Mouse (Mus musculus) stomach, postnatal 0 days (tissue): Measurements from ENCODE around the gene Spaar. TPM values are rescaled to one million over a fixed set of nuclear protein-coding genes. Genes with fewer than 3 reads are reported as not detected.

Experiments
- ATAC-seq: fragments of 200-750 bp; cut with Nextera tagmentation; 2 replicates; pipeline ENCODE4 v1.8.0; 2017; ENCODE audit not compliant: low FRiP score, low TSS enrichment
- DNase-seq: peaks from one replicate; pipeline ENCODE4 v3.0.0-alpha.2; 2016; ENCODE audit warnings: low spot score
- H3K27ac ChIP-seq: fragments of 300-500 bp; sonication (generic); replicated peaks from 2 replicates; pipeline ENCODE4 v1.5.1; 2014; ENCODE audit warnings: mild to moderate bottlenecking, control low read depth
- H3K27me3 ChIP-seq: fragments of 300-500 bp; sonication (generic); 2 replicates; pipeline ENCODE4 v1.6.1; 2014; ENCODE audit warnings: low read length; ENCODE audit not compliant: control insufficient read depth, insufficient read depth
- H3K36me3 ChIP-seq: fragments of 300-500 bp; sonication (generic); 2 replicates; pipeline ENCODE4 v1.6.1; 2014; ENCODE audit warnings: low read length, mixed read lengths; ENCODE audit not compliant: control insufficient read depth, insufficient read depth
- H3K4me1 ChIP-seq: fragments of 300-500 bp; sonication (generic); replicated peaks from 2 replicates; pipeline ENCODE4 v1.6.1; 2014; ENCODE audit warnings: antibody characterized with exemption; ENCODE audit not compliant: control insufficient read depth, insufficient read depth
- H3K4me2 ChIP-seq: fragments of 300-500 bp; sonication (generic); replicated peaks from 2 replicates; pipeline ENCODE4 v1.6.1; 2014; ENCODE audit warnings: low read depth, mild to moderate bottlenecking, control low read depth, moderate library complexity
- H3K4me3 ChIP-seq: fragments of 300-500 bp; sonication (generic); 2 replicates; pipeline ENCODE4 v1.5.1; 2014; ENCODE audit warnings: low read depth, low read length, control low read depth
- H3K9ac ChIP-seq: fragments of 300-500 bp; sonication (generic); 2 replicates; pipeline ENCODE4 v1.6.1; 2014; ENCODE audit warnings: mild to moderate bottlenecking, low read length, control low read depth, mixed read lengths
- H3K9me3 ChIP-seq: fragments of 300-500 bp; sonication (generic); 2 replicates; pipeline ENCODE4 v1.6.1; 2016; ENCODE audit warnings: low read length; ENCODE audit not compliant: control insufficient read depth
- CTCF ChIP-seq: IDR thresholded peaks from 2 replicates; pipeline ENCODE4 v1.5.1; 2016; ENCODE audit warnings: antibody characterized with exemption, low read depth, mild to moderate bottlenecking, moderate library complexity
- EP300 ChIP-seq: optimal IDR thresholded peaks from 2 replicates; pipeline ENCODE3; 2016; ENCODE audit warnings: antibody characterized with exemption
- WGBS: fragments of 180-500 bp; shearing (Covaris S2); extraction: QIAGEN DNeasy Blood & Tissue Kit; methylation state at CpG from one replicate; pipeline ENCODE4 v1.1.7; 2014; 5-methylcytosine and 5-hydroxymethylcytosine counted together
- polyA plus RNA-seq: library from polyadenylated mRNA; unstranded; fragments of >200 nt; fragmentation: Nextera tagmentation; extraction: Ambion mirVana; gene quantifications from 2 replicates; pipeline ENCODE4 v1.2.1, GENCODE M21; 2015

Spaar gene
- 0.27 and 0.30 TPM in 2 replicates for polyA plus RNA-seq

DNA sequence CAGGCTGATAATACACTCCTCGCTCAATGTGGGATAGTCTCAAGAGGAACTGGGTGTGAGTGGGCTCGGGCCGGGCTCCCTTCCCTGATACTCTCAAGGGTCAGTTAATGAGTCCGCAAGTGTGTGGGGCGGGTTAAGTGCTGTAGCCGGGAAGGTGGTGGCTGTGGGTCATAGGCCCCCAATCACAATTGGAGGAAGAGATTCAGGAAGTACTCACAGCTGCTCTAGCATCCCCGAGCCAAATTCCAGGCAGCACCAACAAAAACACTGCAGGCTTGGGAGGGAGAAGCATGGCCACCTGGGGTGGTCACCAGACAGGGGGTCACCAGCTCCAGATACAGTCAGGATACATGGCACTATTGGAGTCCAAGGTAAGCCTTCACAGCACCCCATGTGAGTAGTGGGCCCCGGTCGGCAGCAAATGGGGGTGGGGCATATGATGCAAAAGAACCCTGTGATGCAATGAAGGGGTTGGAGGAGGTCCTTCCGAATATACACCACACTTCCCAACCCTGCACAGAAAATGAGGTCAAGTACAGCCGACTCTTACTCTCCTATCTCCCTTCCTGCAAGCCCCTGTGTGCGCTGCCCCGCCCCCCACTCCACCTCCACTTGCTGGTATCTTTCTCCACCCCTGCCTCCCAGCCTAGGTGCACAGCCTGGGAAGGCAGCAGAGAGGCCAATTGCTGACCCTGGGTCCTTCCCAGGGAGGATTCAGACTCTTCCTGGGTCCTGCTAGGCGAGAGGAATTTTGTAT, at the start of gene Spaar:
TSS of gene Spaar (plus strand) at position 241 of the 757 bp plus-strand sequence.
- ATAC-seq (no peak), DNase-seq (peak; percentile 30)
- Histone ChIP-seq H3K36me3 (no peaks in the 10 kb centered on the region), H3K27me3 (no peaks in the 10 kb centered on the region), H3K4me1 (peaks cover 20% of the 10 kb centered on the region), H3K4me3 (no peak within 1 kb of the TSS), H3K27ac (peak within 1 kb of the TSS; percentile 98), H3K9me3 (no peaks in the 10 kb centered on the region), H3K4me2 (no peak within 1 kb of the TSS; the same call in 1 of the 2 replicates), H3K9ac (0 out of 2 replicates have a peak within 1 kb of the TSS, but pooled peaks have one; percentile 35)
- no peak for TF ChIP-seq CTCF
- no peak for TF ChIP-seq EP300
- WGBS = 53% methylated on average over 14 of the region's 14 CpGs

DNA sequence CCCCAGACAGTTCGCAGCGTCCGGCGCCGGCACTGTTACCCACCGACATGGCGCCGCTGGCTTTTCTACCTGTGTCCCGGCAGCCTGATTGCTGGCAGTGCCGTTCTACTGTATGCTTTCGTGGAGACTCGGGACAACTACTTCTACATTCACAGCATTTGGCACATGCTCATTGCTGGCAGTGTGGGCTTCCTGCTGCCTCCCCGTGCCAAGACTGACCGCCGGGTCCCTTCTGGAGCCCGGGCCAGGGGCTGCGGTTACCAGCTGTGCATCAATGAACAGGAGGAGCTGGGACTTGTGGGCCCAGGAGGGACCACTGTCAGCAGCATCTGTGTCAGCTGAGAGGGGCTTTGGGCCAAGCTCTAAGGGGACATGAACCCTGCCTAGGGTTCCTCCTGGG, 39.8 kb upstream of the Spaar start:
- no peak for ATAC-seq
- DNase-seq = no peak
- no peak for TF ChIP-seq CTCF
- no peak for TF ChIP-seq EP300
- no peak overlapping the region for H3K4me3 ChIP-seq
- H3K27me3 ChIP-seq = no peaks in the 10 kb centered on the region
- no peak overlapping the region for H3K27ac ChIP-seq
- no peak overlapping the region for H3K4me2 ChIP-seq
- WGBS = 97% methylated on average over 17 of the region's 17 CpGs
- H3K9me3 ChIP-seq = no peaks in the 10 kb centered on the region
- H3K4me1 ChIP-seq = no peaks in the 10 kb centered on the region; the same call in 1 of the 2 replicates
- H3K9ac ChIP-seq = no peak overlapping the region
- peaks cover 6% of the 10 kb centered on the region; the same call in 1 of the 2 replicates for H3K36me3 ChIP-seq

- Histone ChIP-seq H3K36me3 (peaks cover 3% of the 10 kb centered on the region; the same call in 1 of the 2 replicates), H3K9me3 (no peaks in the 10 kb centered on the region), H3K9ac (no peak overlapping the region), H3K27ac (no peak overlapping the region), H3K4me1 (no peaks in the 10 kb centered on the region; the same call in 1 of the 2 replicates), H3K27me3 (no peaks in the 10 kb centered on the region), H3K4me2 (no peak overlapping the region), H3K4me3 (no peak overlapping the region)
- ATAC-seq (no peak), DNase-seq (no peak)
- TF ChIP-seq CTCF (no peak), EP300 (no peak)
- 68% methylated on average over 5 of the region's 5 CpGs for WGBS
Observed at GRCm38 (mm10) chr4:43691026-43691425, 38.8 kb upstream of the Spaar start.

DNA sequence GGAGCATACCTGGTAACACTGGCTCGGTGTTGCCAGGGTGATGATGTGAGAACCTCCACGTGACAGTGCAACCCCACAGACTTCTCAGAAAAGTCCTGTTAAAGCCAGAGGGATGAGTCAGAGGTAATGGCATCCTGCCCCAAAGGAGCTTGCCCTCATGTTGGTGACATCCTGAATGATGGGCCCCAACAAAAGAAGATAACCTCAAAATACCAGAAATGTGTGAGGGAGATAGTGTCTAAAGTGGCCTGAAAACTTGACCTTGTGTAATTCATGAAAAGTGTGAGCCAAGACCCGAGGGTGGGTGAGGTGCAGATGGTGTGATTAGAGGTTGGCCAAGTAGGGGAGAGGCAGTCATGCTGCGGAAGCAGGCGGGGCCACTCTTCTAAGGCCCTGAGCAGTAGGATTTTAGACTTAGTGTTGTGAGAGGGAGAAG, 36.0 kb upstream of the Spaar start:
- Histone ChIP-seq H3K27ac (no peak overlapping the region), H3K4me2 (no peak overlapping the region), H3K4me3 (no peak overlapping the region)

GRCm38 (mm10) chr4:43694439-43695248, 35.2 kb upstream of the Spaar start:
- H3K36me3 ChIP-seq = no peaks in the 10 kb centered on the region
- no peaks in the 10 kb centered on the region for H3K9me3 ChIP-seq
- no peak overlapping the region for H3K4me2 ChIP-seq
- TF ChIP-seq EP300 = no peak
- no peak for TF ChIP-seq CTCF
- 78% methylated on average over 1 of the region's 1 CpGs for WGBS
- H3K9ac ChIP-seq = no peak overlapping the region
- peak overlapping the region; percentile 45; the same call in 1 of the 2 replicates for H3K27ac ChIP-seq
- H3K4me1 ChIP-seq = no peaks in the 10 kb centered on the region; the same call in 1 of the 2 replicates
- no peak overlapping the region for H3K4me3 ChIP-seq
- H3K27me3 ChIP-seq = no peaks in the 10 kb centered on the region
- ATAC-seq (no peak), DNase-seq (no peak)

More for the DNA sequence above, 36.0 kb upstream of the Spaar start:
- ATAC-seq (peak; percentile 57), DNase-seq (no peak)
- TF ChIP-seq EP300 = no peak
- no peak for TF ChIP-seq CTCF
- H3K4me1 ChIP-seq = no peaks in the 10 kb centered on the region; the same call in 1 of the 2 replicates
- WGBS = 45% methylated on average over 5 of the region's 5 CpGs
- H3K9me3 ChIP-seq = no peaks in the 10 kb centered on the region
- no peaks in the 10 kb centered on the region for H3K36me3 ChIP-seq
- no peaks in the 10 kb centered on the region for H3K27me3 ChIP-seq
- H3K9ac ChIP-seq = no peak overlapping the region
